Mouse (Mus musculus) neural tube, embryonic 15.5 days (tissue): Measurements from ENCODE around the gene Fbxo17. TPM values are rescaled to one million over a fixed set of nuclear protein-coding genes. Genes with fewer than 3 reads are reported as not detected.

ENCODE experiments used
- ATAC-seq: fragments of 200-750 bp; cut with Nextera tagmentation; 2 replicates; pipeline ENCODE4 v1.8.0; 2017; ENCODE audit warnings: mild to moderate bottlenecking, moderate TSS enrichment, moderate library complexity; ENCODE audit not compliant: low FRiP score
- H3K27ac ChIP-seq: fragments of 300-500 bp; sonication (generic); replicated peaks from 2 replicates; pipeline ENCODE4 v1.5.1; 2015; ENCODE audit warnings: mild to moderate bottlenecking, inconsistent platforms
- H3K27me3 ChIP-seq: fragments of 300-500 bp; sonication (generic); replicated peaks from 2 replicates; pipeline ENCODE4 v1.6.1; 2015; ENCODE audit warnings: inconsistent platforms
- H3K36me3 ChIP-seq: fragments of 300-500 bp; sonication (generic); 2 replicates; pipeline ENCODE4 v1.6.1; 2015; ENCODE audit warnings: inconsistent platforms
- H3K4me1 ChIP-seq: fragments of 300-500 bp; sonication (generic); 2 replicates; pipeline ENCODE4 v1.6.1; 2015; ENCODE audit warnings: inconsistent platforms
- H3K4me2 ChIP-seq: fragments of 300-500 bp; sonication (generic); 2 replicates; pipeline ENCODE4 v1.6.1; 2015; ENCODE audit warnings: inconsistent platforms, mild to moderate bottlenecking, moderate library complexity
- H3K4me3 ChIP-seq: fragments of 300-500 bp; sonication (generic); replicated peaks from 2 replicates; pipeline ENCODE4 v1.5.1; 2015; ENCODE audit warnings: mild to moderate bottlenecking, inconsistent platforms
- H3K9ac ChIP-seq: fragments of 300-500 bp; sonication (generic); replicated peaks from 2 replicates; pipeline ENCODE4 v1.6.1; 2015; ENCODE audit warnings: mild to moderate bottlenecking, inconsistent platforms
- H3K9me3 ChIP-seq: fragments of 300-500 bp; sonication (generic); replicated peaks from 2 replicates; pipeline ENCODE4 v1.6.1; 2016; ENCODE audit warnings: inconsistent platforms
- WGBS: fragments of 180-500 bp; shearing (Covaris S2); methylation state at CpG from one replicate; pipeline ENCODE4 v1.1.7; 2015; ENCODE audit warnings: mixed read lengths; 5-methylcytosine and 5-hydroxymethylcytosine counted together
- polyA plus RNA-seq: library from polyadenylated mRNA; unstranded; fragments of >200 nt; fragmentation: Nextera tagmentation; extraction: Ambion mirVana; gene quantifications from 2 replicates; pipeline ENCODE4 v1.2.1, GENCODE M21; 2015

Gene Fbxo17
- polyA plus RNA-seq, 1 experiment from 2014 or later = 5.4 TPM

GRCm38 (mm10) chr7:28719650-28720049 is 3.0 kb downstream of the Fbxo17 start:
- ATAC-seq = no peak
- 91% methylated on average over 2 of the region's 2 CpGs for WGBS
- peaks cover 8% of the 10 kb centered on the region for H3K4me1 ChIP-seq

GRCm38 (mm10) chr7:28720753-28721537 is 4.3 kb downstream of the Fbxo17 start:
- WGBS = 52% methylated on average over 3 of the region's 3 CpGs
- Histone ChIP-seq H3K36me3 (no peaks in the 10 kb centered on the region), H3K27me3 (no peaks in the 10 kb centered on the region), H3K9ac (no peak overlapping the region), H3K4me2 (no peak overlapping the region), H3K27ac (no peak overlapping the region), H3K4me1 (peaks cover 8% of the 10 kb centered on the region), H3K9me3 (no peaks in the 10 kb centered on the region), H3K4me3 (no peak overlapping the region)
- no peak for ATAC-seq

More at GRCm38 (mm10) chr7:28719650-28720049, 3.0 kb downstream of the Fbxo17 start:
- Histone ChIP-seq H3K4me3 (no peak overlapping the region), H3K27me3 (no peaks in the 10 kb centered on the region), H3K27ac (no peak overlapping the region), H3K36me3 (no peaks in the 10 kb centered on the region), H3K4me2 (no peak overlapping the region), H3K9me3 (no peaks in the 10 kb centered on the region), H3K9ac (no peak overlapping the region)

GRCm38 (mm10) chr7:28722079-28722478 is 5.5 kb downstream of the Fbxo17 start:
- H3K4me2 ChIP-seq = no peak overlapping the region
- peaks cover 6% of the 10 kb centered on the region; the same call in 1 of the 2 replicates for H3K4me1 ChIP-seq
- no peaks in the 10 kb centered on the region for H3K36me3 ChIP-seq
- no peaks in the 10 kb centered on the region for H3K27me3 ChIP-seq
- no peak overlapping the region for H3K4me3 ChIP-seq
- ATAC-seq = no peak
- H3K9ac ChIP-seq = no peak overlapping the region
- H3K9me3 ChIP-seq = no peaks in the 10 kb centered on the region
- WGBS = 95% methylated on average over 7 of the region's 7 CpGs
- H3K27ac ChIP-seq = no peak overlapping the region

- no peaks in the 10 kb centered on the region for H3K9me3 ChIP-seq
- H3K4me3 ChIP-seq = no peak overlapping the region
- no peak for ATAC-seq
- H3K27ac ChIP-seq = no peak overlapping the region
- H3K9ac ChIP-seq = no peak overlapping the region
- no peak overlapping the region for H3K4me2 ChIP-seq
- H3K27me3 ChIP-seq = no peaks in the 10 kb centered on the region
- H3K4me1 ChIP-seq = peaks cover 13% of the 10 kb centered on the region
- WGBS = 95% methylated on average over 2 of the region's 2 CpGs
- H3K36me3 ChIP-seq = no peaks in the 10 kb centered on the region
These were observed 8.0 kb downstream of the Fbxo17 start for GRCm38 (mm10) chr7:28724613-28725012.

- peak; percentile 78; the same call in 1 of the 2 replicates for ATAC-seq
These were observed 10.0 kb downstream of the Fbxo17 start for GRCm38 (mm10) chr7:28726600-28726999.

GRCm38 (mm10) chr7:28727649-28728340 is 11.2 kb downstream of the Fbxo17 start:
- Histone ChIP-seq H3K4me3 (no peak overlapping the region), H3K36me3 (no peaks in the 10 kb centered on the region), H3K27ac (no peak overlapping the region), H3K4me1 (peaks cover 18% of the 10 kb centered on the region), H3K9ac (no peak overlapping the region), H3K27me3 (peaks cover 11% of the 10 kb centered on the region), H3K4me2 (no peak overlapping the region), H3K9me3 (no peaks in the 10 kb centered on the region)
- WGBS = 19% methylated on average over 10 of the region's 10 CpGs
- ATAC-seq = no peak

More at GRCm38 (mm10) chr7:28726600-28726999, 10.0 kb downstream of the Fbxo17 start:
- 8% methylated on average over 14 of the region's 14 CpGs for WGBS
- no peaks in the 10 kb centered on the region for H3K36me3 ChIP-seq
- no peak overlapping the region for H3K9ac ChIP-seq
- H3K27me3 ChIP-seq = peaks cover 2% of the 10 kb centered on the region; the same call in 1 of the 2 replicates
- H3K27ac ChIP-seq = no peak overlapping the region
- H3K4me3 ChIP-seq = no peak overlapping the region
- peak overlapping the region; percentile 48 for H3K4me2 ChIP-seq
- peaks cover 13% of the 10 kb centered on the region for H3K4me1 ChIP-seq
- H3K9me3 ChIP-seq = no peaks in the 10 kb centered on the region

- Histone ChIP-seq H3K9me3 (no peaks in the 10 kb centered on the region), H3K4me3 (peak overlapping the region; percentile 44), H3K27ac (no peak overlapping the region), H3K36me3 (peaks cover 7% of the 10 kb centered on the region; the same call in 1 of the 2 replicates), H3K4me2 (peak overlapping the region; percentile 77), H3K4me1 (peaks cover 16% of the 10 kb centered on the region), H3K27me3 (peaks cover 11% of the 10 kb centered on the region), H3K9ac (peak overlapping the region; percentile 42; the same call in 1 of the 2 replicates)
- WGBS = 3% methylated on average over 58 of the region's 58 CpGs
- ATAC-seq = peak; percentile 84
These were observed 15.9 kb downstream of the Fbxo17 start for GRCm38 (mm10) chr7:28732341-28733142.

- H3K36me3 ChIP-seq = peaks cover 10% of the 10 kb centered on the region; the same call in 1 of the 2 replicates
- peak overlapping the region; percentile 77 for H3K4me2 ChIP-seq
- ATAC-seq = peak; percentile 38
- H3K9me3 ChIP-seq = no peaks in the 10 kb centered on the region
- H3K4me1 ChIP-seq = peaks cover 12% of the 10 kb centered on the region
- no peak overlapping the region for H3K9ac ChIP-seq
- H3K27me3 ChIP-seq = peaks cover 11% of the 10 kb centered on the region
- H3K4me3 ChIP-seq = peak overlapping the region; percentile 44
- no peak overlapping the region for H3K27ac ChIP-seq
- 6% methylated on average over 11 of the region's 11 CpGs for WGBS
These were observed 16.6 kb downstream of the Fbxo17 start for GRCm38 (mm10) chr7:28733211-28733610.

- Histone ChIP-seq H3K4me3 (no peak overlapping the region), H3K36me3 (peaks cover 23% of the 10 kb centered on the region)
These were observed 19.1 kb downstream of the Fbxo17 start for GRCm38 (mm10) chr7:28735701-28736100.

GRCm38 (mm10) chr7:28739829-28740228 is 23.2 kb downstream of the Fbxo17 start:
- no peak overlapping the region for H3K27ac ChIP-seq
- H3K4me2 ChIP-seq = no peak overlapping the region
- H3K27me3 ChIP-seq = no peaks in the 10 kb centered on the region
- no peak for ATAC-seq
- no peak overlapping the region for H3K9ac ChIP-seq
- H3K9me3 ChIP-seq = no peaks in the 10 kb centered on the region
- WGBS = 94% methylated on average over 21 of the region's 21 CpGs
- H3K36me3 ChIP-seq = peaks cover 26% of the 10 kb centered on the region
- peaks cover 26% of the 10 kb centered on the region for H3K4me1 ChIP-seq
- no peak overlapping the region for H3K4me3 ChIP-seq

More at GRCm38 (mm10) chr7:28735701-28736100, 19.1 kb downstream of the Fbxo17 start:
- Histone ChIP-seq H3K27ac (no peak overlapping the region), H3K9ac (no peak overlapping the region), H3K9me3 (no peaks in the 10 kb centered on the region), H3K4me1 (peaks cover 22% of the 10 kb centered on the region), H3K4me2 (no peak overlapping the region), H3K27me3 (peaks cover 11% of the 10 kb centered on the region)
- WGBS = 83% methylated on average over 6 of the region's 6 CpGs
- no peak for ATAC-seq

- peaks cover 26% of the 10 kb centered on the region for H3K4me1 ChIP-seq
- peak overlapping the region; percentile 89 for H3K4me2 ChIP-seq
- H3K9ac ChIP-seq = peak overlapping the region; percentile 74
- H3K27ac ChIP-seq = peak overlapping the region; percentile 95
- ATAC-seq = no peak
- peaks cover 32% of the 10 kb centered on the region for H3K36me3 ChIP-seq
- H3K9me3 ChIP-seq = no peaks in the 10 kb centered on the region
- WGBS = 45% methylated on average over 9 of the region's 9 CpGs
- no peaks in the 10 kb centered on the region for H3K27me3 ChIP-seq
- peak overlapping the region; percentile 91 for H3K4me3 ChIP-seq
These were observed 24.3 kb downstream of the Fbxo17 start for GRCm38 (mm10) chr7:28740949-28741348.
